Mouse (Mus musculus): Measurements from ENCODE around the gene Smpd4. TPM values are rescaled to one million over a fixed set of nuclear protein-coding genes. Genes with fewer than 3 reads are reported as not detected.

Gene Smpd4
- polyA plus RNA-seq, 1 experiment from 2014 or later, result 9.0 TPM

- no peak overlapping the region for H3K4me2 ChIP-seq (replicated peaks; ENCODE audit: low read depth)
- no peak for ATAC-seq
- no peak for TF ChIP-seq CTCF (IDR thresholded peaks at IDR 0.05; ENCODE audit: low read depth)
- H3K4me3 ChIP-seq (ENCODE audit: low read depth, low read length), result no peak overlapping the region
- 83% methylated on average over 5 of the region's 5 CpGs for WGBS
- no peak overlapping the region for H3K9ac ChIP-seq (ENCODE audit: low read depth, low read length)
- H3K36me3 ChIP-seq (ENCODE audit: control insufficient read depth, insufficient read depth), result no peaks in the 10 kb centered on the region
- H3K9me3 ChIP-seq (ENCODE audit: control insufficient read depth), result no peaks in the 10 kb centered on the region
- H3K27me3 ChIP-seq (replicated peaks; ENCODE audit: control insufficient read depth, insufficient read depth, low read length), result no peaks in the 10 kb centered on the region
- peaks cover 2% of the 10 kb centered on the region; the same call in 1 of the 2 replicates for H3K4me1 ChIP-seq (replicated peaks; ENCODE audit: control insufficient read depth, insufficient read depth, low read length)
- no peak overlapping the region for H3K27ac ChIP-seq (ENCODE audit: low read depth, low read length)
Observed at GRCm38 (mm10) chr16:17616212-17616611, 2.9 kb upstream of the Smpd4 start.

DNA sequence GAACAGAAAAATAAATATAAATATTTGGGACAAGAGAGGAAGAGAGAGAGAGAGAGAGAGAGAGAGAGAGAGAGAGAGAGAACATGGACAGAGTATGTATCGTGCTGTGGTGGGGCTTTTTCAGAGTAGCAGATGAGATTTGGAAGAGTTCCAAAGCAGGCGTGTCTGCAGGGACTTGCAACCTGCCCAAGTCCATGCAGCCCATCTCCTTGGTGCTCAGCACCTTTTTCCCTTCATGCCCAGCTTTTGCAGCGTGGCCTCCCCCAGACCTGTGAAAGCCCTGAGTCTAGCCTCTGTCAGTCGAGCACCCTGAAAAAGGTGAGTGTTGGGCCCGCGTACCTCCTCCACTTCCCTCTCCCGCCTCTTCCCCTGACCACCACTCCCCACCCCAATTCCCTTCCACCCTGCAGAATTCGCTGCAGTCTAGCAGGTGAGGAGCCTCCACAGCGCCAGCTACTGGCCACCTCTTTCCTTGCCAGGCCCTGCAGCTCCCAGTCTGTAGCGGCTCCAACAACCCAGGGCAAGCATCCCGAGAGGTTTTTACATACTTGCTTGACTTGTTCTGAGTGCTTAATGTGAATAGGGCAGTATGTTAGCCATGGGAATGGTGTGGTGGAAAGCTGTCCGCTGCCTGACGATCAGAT, 1.1 kb upstream of the Smpd4 start:
- Histone ChIP-seq H3K36me3 (ENCODE audit: control insufficient read depth, insufficient read depth) (peaks cover 12% of the 10 kb centered on the region; the same call in 1 of the 2 replicates), H3K9ac (ENCODE audit: low read depth, low read length) (no peak overlapping the region), H3K4me2 (replicated peaks; ENCODE audit: low read depth) (no peak overlapping the region), H3K27me3 (replicated peaks; ENCODE audit: control insufficient read depth, insufficient read depth, low read length) (no peaks in the 10 kb centered on the region), H3K4me1 (replicated peaks; ENCODE audit: control insufficient read depth, insufficient read depth, low read length) (peaks cover 2% of the 10 kb centered on the region; the same call in 1 of the 2 replicates), H3K9me3 (ENCODE audit: control insufficient read depth) (no peaks in the 10 kb centered on the region), H3K4me3 (ENCODE audit: low read depth, low read length) (no peak overlapping the region), H3K27ac (ENCODE audit: low read depth, low read length) (no peak overlapping the region)
- 15% methylated on average over 13 of the region's 13 CpGs for WGBS
- ATAC-seq, result no peak
- peak; percentile 85 for TF ChIP-seq CTCF (IDR thresholded peaks at IDR 0.05; ENCODE audit: low read depth)

DNA sequence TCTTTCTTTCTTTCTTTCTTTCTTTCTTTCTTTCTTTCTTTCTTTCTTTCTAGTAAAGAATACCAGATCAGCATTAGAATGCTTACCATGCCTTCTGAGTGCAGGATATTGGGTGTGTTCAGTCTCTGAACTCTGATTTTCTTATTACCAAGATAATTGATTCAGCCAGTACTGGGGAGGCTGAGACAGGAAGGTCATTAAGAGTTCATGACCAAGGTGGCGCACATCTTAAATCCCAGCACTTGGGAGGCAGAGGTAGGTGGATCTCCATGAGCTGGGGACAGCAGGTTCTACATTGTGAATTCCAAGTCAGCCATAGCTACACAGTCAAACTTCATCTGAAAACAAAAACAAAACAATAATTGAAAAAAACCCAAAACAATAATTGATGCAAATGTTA, 2.8 kb downstream of the Smpd4 start:
- peaks cover 36% of the 10 kb centered on the region for H3K36me3 ChIP-seq (ENCODE audit: control insufficient read depth, insufficient read depth)
- 81% methylated on average over 1 of the region's 1 CpGs for WGBS
- no peak overlapping the region for H3K9ac ChIP-seq (ENCODE audit: low read depth, low read length)
- H3K4me2 ChIP-seq (replicated peaks; ENCODE audit: low read depth), result no peak overlapping the region
- peaks cover 2% of the 10 kb centered on the region; the same call in 1 of the 2 replicates for H3K4me1 ChIP-seq (replicated peaks; ENCODE audit: control insufficient read depth, insufficient read depth, low read length)
- H3K9me3 ChIP-seq (ENCODE audit: control insufficient read depth), result no peaks in the 10 kb centered on the region
- H3K27ac ChIP-seq (ENCODE audit: low read depth, low read length), result no peak overlapping the region
- no peak overlapping the region for H3K4me3 ChIP-seq (ENCODE audit: low read depth, low read length)
- TF ChIP-seq CTCF (IDR thresholded peaks at IDR 0.05; ENCODE audit: low read depth), result no peak
- H3K27me3 ChIP-seq (replicated peaks; ENCODE audit: control insufficient read depth, insufficient read depth, low read length), result no peaks in the 10 kb centered on the region
- ATAC-seq, result no peak

- no peaks in the 10 kb centered on the region for H3K4me1 ChIP-seq (replicated peaks; ENCODE audit: control insufficient read depth, insufficient read depth, low read length)
- no peaks in the 10 kb centered on the region for H3K9me3 ChIP-seq (ENCODE audit: control insufficient read depth)
- TF ChIP-seq CTCF (IDR thresholded peaks at IDR 0.05; ENCODE audit: low read depth), result peak; percentile 81
- no peak overlapping the region for H3K4me3 ChIP-seq (ENCODE audit: low read depth, low read length)
- no peaks in the 10 kb centered on the region for H3K27me3 ChIP-seq (replicated peaks; ENCODE audit: control insufficient read depth, insufficient read depth, low read length)
- WGBS, result 62% methylated on average over 8 of the region's 8 CpGs
- no peak overlapping the region for H3K4me2 ChIP-seq (replicated peaks; ENCODE audit: low read depth)
- H3K36me3 ChIP-seq (ENCODE audit: control insufficient read depth, insufficient read depth), result peaks cover 68% of the 10 kb centered on the region
- ATAC-seq, result no peak
- no peak overlapping the region for H3K9ac ChIP-seq (ENCODE audit: low read depth, low read length)
- no peak overlapping the region for H3K27ac ChIP-seq (ENCODE audit: low read depth, low read length)
Observed at GRCm38 (mm10) chr16:17625488-17626268, 6.5 kb downstream of the Smpd4 start.

DNA sequence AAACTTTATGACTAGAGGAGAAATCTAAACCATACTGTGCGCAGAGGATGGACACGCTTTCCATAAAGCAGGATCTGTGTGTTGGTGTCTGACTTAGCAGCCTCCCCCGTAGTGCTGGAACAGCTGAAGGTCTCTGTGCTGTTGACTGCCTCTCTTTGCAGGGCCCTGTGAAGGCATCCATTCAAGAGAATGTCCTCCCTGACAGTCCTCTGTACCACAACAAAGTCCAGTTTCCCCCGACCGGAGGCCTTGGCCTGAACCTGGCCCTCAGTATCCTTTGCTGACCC, 7.1 kb downstream of the Smpd4 start:
- no peak for ATAC-seq
- Histone ChIP-seq H3K27ac (ENCODE audit: low read depth, low read length) (no peak overlapping the region), H3K9ac (ENCODE audit: low read depth, low read length) (no peak overlapping the region), H3K4me3 (ENCODE audit: low read depth, low read length) (no peak overlapping the region), H3K4me2 (replicated peaks; ENCODE audit: low read depth) (no peak overlapping the region), H3K27me3 (replicated peaks; ENCODE audit: control insufficient read depth, insufficient read depth, low read length) (no peaks in the 10 kb centered on the region), H3K36me3 (ENCODE audit: control insufficient read depth, insufficient read depth) (peaks cover 72% of the 10 kb centered on the region), H3K9me3 (ENCODE audit: control insufficient read depth) (no peaks in the 10 kb centered on the region), H3K4me1 (replicated peaks; ENCODE audit: control insufficient read depth, insufficient read depth, low read length) (no peaks in the 10 kb centered on the region)
- WGBS, result 97% methylated on average over 5 of the region's 5 CpGs
- no peak for TF ChIP-seq CTCF (IDR thresholded peaks at IDR 0.05; ENCODE audit: low read depth)

DNA sequence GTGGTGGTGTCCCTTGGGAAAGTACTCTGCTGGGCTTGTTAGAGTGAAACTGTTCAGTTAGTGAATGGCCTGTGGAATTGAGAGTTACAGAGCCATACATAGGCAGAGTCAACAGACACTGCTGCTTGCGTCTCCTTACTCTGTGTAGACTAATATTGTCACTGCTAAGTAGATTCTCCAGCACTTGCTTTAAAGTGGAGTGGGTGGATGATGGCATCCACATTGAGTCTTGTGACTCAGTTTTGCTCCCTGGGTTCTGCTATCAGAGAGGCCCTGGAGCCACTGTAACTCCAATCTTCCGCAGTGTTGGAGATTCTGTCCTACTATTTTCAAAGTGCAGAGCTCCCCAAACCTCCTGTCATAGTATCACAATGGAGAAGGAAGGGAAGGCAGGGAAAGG, 13.4 kb downstream of the Smpd4 start:
- no peak for TF ChIP-seq CTCF (IDR thresholded peaks at IDR 0.05; ENCODE audit: low read depth)
- Histone ChIP-seq H3K27ac (ENCODE audit: low read depth, low read length) (no peak overlapping the region), H3K9ac (ENCODE audit: low read depth, low read length) (no peak overlapping the region), H3K27me3 (replicated peaks; ENCODE audit: control insufficient read depth, insufficient read depth, low read length) (no peaks in the 10 kb centered on the region), H3K9me3 (ENCODE audit: control insufficient read depth) (no peaks in the 10 kb centered on the region), H3K4me1 (replicated peaks; ENCODE audit: control insufficient read depth, insufficient read depth, low read length) (no peaks in the 10 kb centered on the region), H3K36me3 (ENCODE audit: control insufficient read depth, insufficient read depth) (peaks cover 73% of the 10 kb centered on the region), H3K4me3 (ENCODE audit: low read depth, low read length) (no peak overlapping the region), H3K4me2 (replicated peaks; ENCODE audit: low read depth) (no peak overlapping the region)
- 98% methylated on average over 2 of the region's 2 CpGs for WGBS
- no peak for ATAC-seq
